Mouse (Mus musculus) megakaryocyte, embryonic 14.5 days (primary cell): ENCODE measurements around the gene Itga9.

ENCODE experiments used
- FLI1 ChIP-seq: IDR thresholded peaks from 2 replicates; pipeline ENCODE4 v1.6.1; 2012; ENCODE audit warnings: low read length, inconsistent platforms, mixed read lengths
- GATA1 ChIP-seq: IDR thresholded peaks from 3 replicates; pipeline ENCODE4 v1.6.1; 2012; ENCODE audit warnings: mixed read lengths, low read length, inconsistent platforms, borderline replicate concordance

- TF ChIP-seq GATA1 (no peak), FLI1 (no peak)
Measured at GRCm38 (mm10) chr9:118717436-118717835, 110.9 kb downstream of the Itga9 start.
